Mouse (Mus musculus) liver, embryonic 14.5 days (tissue): ENCODE measurements around the gene Phactr1.

Source experiments
- CTCF ChIP-seq: IDR thresholded peaks from 2 replicates; pipeline ENCODE4 v1.5.1; 2016; ENCODE audit warnings: antibody characterized with exemption, low read depth, control low read depth
- EP300 ChIP-seq: IDR thresholded peaks from 2 replicates; pipeline ENCODE4 v1.6.1; 2016; ENCODE audit warnings: antibody characterized with exemption, low read depth

DNA sequence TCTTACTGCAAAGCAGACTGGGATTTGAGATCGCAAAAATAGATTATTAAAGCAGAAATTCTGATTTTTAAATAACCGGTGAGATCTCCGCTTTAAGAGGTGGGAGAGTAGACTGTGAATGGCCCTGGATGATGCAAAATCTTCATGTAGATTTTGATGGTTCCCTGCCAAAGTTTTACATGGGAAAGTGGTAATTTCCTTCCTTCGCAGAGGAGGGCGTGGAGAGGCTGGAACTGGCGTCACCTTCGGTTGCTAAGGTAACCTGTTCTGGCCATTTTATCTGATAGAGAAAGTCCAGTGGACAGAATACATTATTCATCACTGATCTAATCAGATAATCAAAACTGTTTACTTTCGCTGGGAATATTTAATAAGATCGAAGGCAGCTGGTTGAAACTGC, 876 bp downstream of the Phactr1 start:
- TF ChIP-seq CTCF = no peak
- TF ChIP-seq EP300 = no peak
